Mouse (Mus musculus): ENCODE measurements around the gene Caly. TPM values are rescaled to one million over a fixed set of nuclear protein-coding genes. Genes with fewer than 3 reads are reported as not detected.

Caly gene
- polyA plus RNA-seq, 1 experiment from 2014 or later = 360 TPM

GRCm38 (mm10) chr7:140111943-140112342 lies 29.6 kb upstream of the Caly start:
- no peak for ATAC-seq (ENCODE audit: low FRiP score)
- H3K27me3 ChIP-seq (replicated peaks) = no peaks in the 10 kb centered on the region
- 64% methylated on average over 3 of the region's 3 CpGs for WGBS
- peaks cover 16% of the 10 kb centered on the region for H3K4me1 ChIP-seq
- H3K36me3 ChIP-seq = peaks cover 57% of the 10 kb centered on the region
- no peak overlapping the region for H3K4me3 ChIP-seq (replicated peaks)
- no peak overlapping the region for H3K4me2 ChIP-seq
- H3K9ac ChIP-seq (replicated peaks) = no peak overlapping the region
- no peaks in the 10 kb centered on the region for H3K9me3 ChIP-seq (replicated peaks)
- no peak overlapping the region for H3K27ac ChIP-seq (replicated peaks)

- no peaks in the 10 kb centered on the region for H3K27me3 ChIP-seq (replicated peaks)
- H3K4me3 ChIP-seq (replicated peaks) = no peak overlapping the region
- no peak overlapping the region for H3K4me2 ChIP-seq
- H3K9me3 ChIP-seq (replicated peaks) = no peaks in the 10 kb centered on the region
- no peak overlapping the region for H3K27ac ChIP-seq (replicated peaks)
- WGBS = 81% methylated on average over 4 of the region's 4 CpGs
- no peak for ATAC-seq (ENCODE audit: low FRiP score)
- H3K36me3 ChIP-seq = peaks cover 37% of the 10 kb centered on the region
- H3K9ac ChIP-seq (replicated peaks) = no peak overlapping the region
- peaks cover 14% of the 10 kb centered on the region for H3K4me1 ChIP-seq
Measured at GRCm38 (mm10) chr7:140104009-140104408, 21.7 kb upstream of the Caly start.

- H3K4me2 ChIP-seq = peak within 1 kb of the TSS; percentile 67
- H3K4me3 ChIP-seq (replicated peaks) = peak within 1 kb of the TSS; percentile 44
- peak within 1 kb of the TSS; percentile 56 for H3K9ac ChIP-seq (replicated peaks)
- peaks cover 14% of the 10 kb centered on the region for H3K4me1 ChIP-seq
- WGBS = 1% methylated on average over 30 of the region's 30 CpGs
- no peaks in the 10 kb centered on the region for H3K9me3 ChIP-seq (replicated peaks)
- H3K27me3 ChIP-seq (replicated peaks) = no peaks in the 10 kb centered on the region
- H3K27ac ChIP-seq (replicated peaks) = peak within 1 kb of the TSS; percentile 75
- peak; percentile 93 for ATAC-seq (ENCODE audit: low FRiP score)
- peaks cover 20% of the 10 kb centered on the region for H3K36me3 ChIP-seq
Measured at GRCm38 (mm10) chr7:140101993-140102860, 19.9 kb upstream of the Caly start, which contains the start of gene Fuom. Gene Fuom (minus strand): TSS chr7:140102441.

- no peak overlapping the region for H3K27ac ChIP-seq (replicated peaks)
- peak overlapping the region; percentile 67 for H3K4me2 ChIP-seq
- 80% methylated on average over 10 of the region's 10 CpGs for WGBS
- peaks cover 15% of the 10 kb centered on the region for H3K36me3 ChIP-seq
- H3K4me3 ChIP-seq (replicated peaks) = peak overlapping the region; percentile 44
- H3K9ac ChIP-seq (replicated peaks) = peak overlapping the region; percentile 56
- no peaks in the 10 kb centered on the region for H3K9me3 ChIP-seq (replicated peaks)
- H3K27me3 ChIP-seq (replicated peaks) = no peaks in the 10 kb centered on the region
- H3K4me1 ChIP-seq = peaks cover 14% of the 10 kb centered on the region
- ATAC-seq (ENCODE audit: low FRiP score) = peak; percentile 48
Measured at GRCm38 (mm10) chr7:140101498-140101897, 19.1 kb upstream of the Caly start.

- Histone ChIP-seq H3K4me1 (peaks cover 14% of the 10 kb centered on the region), H3K9me3 (replicated peaks) (no peaks in the 10 kb centered on the region), H3K27ac (replicated peaks) (no peak overlapping the region), H3K36me3 (peaks cover 2% of the 10 kb centered on the region), H3K9ac (replicated peaks) (no peak overlapping the region), H3K27me3 (replicated peaks) (no peaks in the 10 kb centered on the region), H3K4me2 (no peak overlapping the region), H3K4me3 (replicated peaks) (no peak overlapping the region)
- WGBS = 93% methylated on average over 1 of the region's 1 CpGs
- no peak for ATAC-seq (ENCODE audit: low FRiP score)
Measured at GRCm38 (mm10) chr7:140098466-140098865, 16.1 kb upstream of the Caly start.

GRCm38 (mm10) chr7:140096055-140096454 lies 13.7 kb upstream of the Caly start:
- Histone ChIP-seq H3K9ac (replicated peaks) (no peak overlapping the region), H3K27ac (replicated peaks) (no peak overlapping the region), H3K4me2 (no peak overlapping the region), H3K27me3 (replicated peaks) (no peaks in the 10 kb centered on the region), H3K36me3 (peaks cover 2% of the 10 kb centered on the region), H3K9me3 (replicated peaks) (no peaks in the 10 kb centered on the region), H3K4me3 (replicated peaks) (no peak overlapping the region), H3K4me1 (peaks cover 3% of the 10 kb centered on the region)
- no peak for ATAC-seq (ENCODE audit: low FRiP score)

GRCm38 (mm10) chr7:140095556-140095955 lies 13.2 kb upstream of the Caly start:
- Histone ChIP-seq H3K4me3 (replicated peaks) (no peak overlapping the region), H3K4me1 (no peaks in the 10 kb centered on the region), H3K4me2 (no peak overlapping the region), H3K36me3 (peaks cover 2% of the 10 kb centered on the region), H3K27ac (replicated peaks) (no peak overlapping the region), H3K9ac (replicated peaks) (no peak overlapping the region), H3K9me3 (replicated peaks) (no peaks in the 10 kb centered on the region), H3K27me3 (replicated peaks) (no peaks in the 10 kb centered on the region)
- WGBS = 46% methylated on average over 1 of the region's 1 CpGs
- no peak for ATAC-seq (ENCODE audit: low FRiP score)

GRCm38 (mm10) chr7:140094954-140095353 lies 12.6 kb upstream of the Caly start:
- peaks cover 2% of the 10 kb centered on the region for H3K36me3 ChIP-seq
- H3K4me1 ChIP-seq = no peaks in the 10 kb centered on the region
- no peak overlapping the region for H3K27ac ChIP-seq (replicated peaks)
- WGBS = 73% methylated on average over 5 of the region's 5 CpGs
- no peaks in the 10 kb centered on the region for H3K9me3 ChIP-seq (replicated peaks)
- H3K27me3 ChIP-seq (replicated peaks) = no peaks in the 10 kb centered on the region
- H3K9ac ChIP-seq (replicated peaks) = no peak overlapping the region
- H3K4me3 ChIP-seq (replicated peaks) = no peak overlapping the region
- H3K4me2 ChIP-seq = no peak overlapping the region
- no peak for ATAC-seq (ENCODE audit: low FRiP score)

- no peak within 1 kb of the TSS for H3K4me2 ChIP-seq
- ATAC-seq (ENCODE audit: low FRiP score) = no peak
- no peak within 1 kb of the TSS for H3K4me3 ChIP-seq (replicated peaks)
- WGBS = 64% methylated on average over 5 of the region's 5 CpGs
- H3K9ac ChIP-seq (replicated peaks) = no peak within 1 kb of the TSS
- H3K36me3 ChIP-seq = no peaks in the 10 kb centered on the region; the same call in 1 of the 2 replicates
- H3K27ac ChIP-seq (replicated peaks) = no peak within 1 kb of the TSS
- H3K27me3 ChIP-seq (replicated peaks) = no peaks in the 10 kb centered on the region
- no peaks in the 10 kb centered on the region for H3K9me3 ChIP-seq (replicated peaks)
- H3K4me1 ChIP-seq = no peaks in the 10 kb centered on the region
Measured at GRCm38 (mm10) chr7:140092924-140093528, 10.7 kb upstream of the Caly start, which contains the start of gene Prap1. Gene Prap1 (plus strand): TSS chr7:140093395.

GRCm38 (mm10) chr7:140090601-140091000 lies 8.3 kb upstream of the Caly start:
- WGBS = 84% methylated on average over 10 of the region's 10 CpGs
- no peak overlapping the region for H3K9ac ChIP-seq (replicated peaks)
- H3K4me3 ChIP-seq (replicated peaks) = no peak overlapping the region
- no peak overlapping the region for H3K4me2 ChIP-seq
- no peaks in the 10 kb centered on the region for H3K27me3 ChIP-seq (replicated peaks)
- no peaks in the 10 kb centered on the region for H3K4me1 ChIP-seq
- ATAC-seq (ENCODE audit: low FRiP score) = no peak
- H3K9me3 ChIP-seq (replicated peaks) = no peaks in the 10 kb centered on the region
- H3K27ac ChIP-seq (replicated peaks) = no peak overlapping the region
- no peaks in the 10 kb centered on the region for H3K36me3 ChIP-seq

GRCm38 (mm10) chr7:140081408-140082241 lies 723 bp downstream of the Caly start:
- peak overlapping the region; percentile 49 for H3K4me3 ChIP-seq (replicated peaks)

More at GRCm38 (mm10) chr7:140081408-140082241, 723 bp downstream of the Caly start:
- peak; percentile 69 for ATAC-seq (ENCODE audit: low FRiP score)
- Histone ChIP-seq H3K4me1 (peaks cover 30% of the 10 kb centered on the region), H3K9ac (replicated peaks) (peak overlapping the region; percentile 76), H3K4me2 (peak overlapping the region; percentile 71), H3K36me3 (no peaks in the 10 kb centered on the region), H3K27me3 (replicated peaks) (no peaks in the 10 kb centered on the region), H3K27ac (replicated peaks) (peak overlapping the region; percentile 94), H3K9me3 (replicated peaks) (no peaks in the 10 kb centered on the region)
- WGBS = 9% methylated on average over 20 of the region's 20 CpGs
